Mouse (Mus musculus) B cell, adult 2 months (primary cell): ENCODE results near the gene Slc6a5.

Experiments
- DNase-seq, 2 experiments: peaks; one replicate each; pipeline ENCODE4 v3.0.0; 2022

Gene Slc6a5

GRCm38 (mm10) chr7:49984698-49985097 is 74.8 kb downstream of the Slc6a5 start:
- DNase-seq: no peak

GRCm38 (mm10) chr7:49985947-49986346 is 76.0 kb downstream of the Slc6a5 start:
- DNase-seq: no peak

DNA sequence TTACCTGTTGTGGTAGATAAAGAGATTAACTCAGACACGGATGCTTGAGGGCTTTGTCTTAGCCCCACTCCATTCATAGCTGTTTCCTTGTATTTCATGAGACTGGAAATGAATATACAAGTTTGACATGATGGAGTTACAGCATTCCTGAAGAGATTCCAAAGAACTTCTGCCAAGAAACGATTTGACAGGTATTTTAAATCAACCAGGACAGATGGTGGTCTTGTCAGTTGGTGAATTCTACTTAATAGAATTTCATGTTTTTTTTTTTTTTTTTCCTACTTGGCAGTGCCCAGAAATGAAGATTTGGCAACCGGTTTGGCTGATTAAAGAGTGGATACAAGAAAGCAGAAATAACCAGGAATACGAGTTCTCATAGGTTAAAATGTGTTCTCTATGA is 89.4 kb downstream of the Slc6a5 start:
- no peak for DNase-seq

DNA sequence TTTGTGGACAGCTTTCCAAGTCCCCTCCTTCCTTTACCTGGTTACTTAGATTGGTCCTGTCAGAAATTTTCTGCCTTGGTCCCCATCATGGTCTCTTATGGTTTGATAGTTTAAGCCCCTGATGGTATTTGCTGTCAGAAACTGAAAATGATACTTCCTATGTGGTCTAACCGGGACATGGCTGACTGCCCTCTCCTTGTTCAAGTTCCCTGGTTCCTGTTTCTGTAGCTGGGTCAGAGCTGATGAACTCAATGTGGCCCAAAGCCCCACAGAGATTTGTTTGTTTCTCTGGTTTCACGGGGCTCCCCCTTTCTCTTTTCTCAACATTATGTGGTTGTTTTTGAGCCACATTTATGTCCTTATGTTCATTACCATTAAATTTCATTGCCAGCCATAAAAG is 95.3 kb downstream of the Slc6a5 start:
- DNase-seq: no peak
